Mouse (Mus musculus) liver, embryonic 13.5 days (tissue): ENCODE results near the gene Cyp24a1. TPM values are rescaled to one million over a fixed set of nuclear protein-coding genes. Genes with fewer than 3 reads are reported as not detected.

Source experiments
- ATAC-seq: fragments of 200-750 bp; cut with Nextera tagmentation; 2 replicates; pipeline ENCODE4 v1.8.0; 2017; ENCODE audit warnings: low read depth, mild to moderate bottlenecking, moderate number of reproducible peaks, moderate library complexity
- DNase-seq: peaks from one replicate; pipeline ENCODE4 v3.0.0; 2022
- H3K27ac ChIP-seq: fragments of 300-500 bp; sonication (generic); 2 replicates; pipeline ENCODE4 v1.5.1; 2015; ENCODE audit warnings: moderate library complexity, mild to moderate bottlenecking, inconsistent platforms
- H3K27me3 ChIP-seq: fragments of 300-500 bp; sonication (generic); 2 replicates; pipeline ENCODE4 v1.6.1; 2015; ENCODE audit warnings: mild to moderate bottlenecking, inconsistent platforms
- H3K36me3 ChIP-seq: fragments of 300-500 bp; sonication (generic); 2 replicates; pipeline ENCODE4 v1.6.1; 2015; ENCODE audit warnings: mild to moderate bottlenecking, inconsistent platforms
- H3K4me1 ChIP-seq: fragments of 300-500 bp; sonication (generic); replicated peaks from 2 replicates; pipeline ENCODE4 v1.6.1; 2015; ENCODE audit warnings: inconsistent platforms
- H3K4me2 ChIP-seq: fragments of 300-500 bp; sonication (generic); 2 replicates; pipeline ENCODE4 v1.6.1; 2015; ENCODE audit warnings: inconsistent platforms, mild to moderate bottlenecking, moderate library complexity
- H3K4me3 ChIP-seq: fragments of 300-500 bp; sonication (generic); replicated peaks from 2 replicates; pipeline ENCODE4 v1.5.1; 2015; ENCODE audit warnings: mild to moderate bottlenecking, inconsistent platforms
- H3K9ac ChIP-seq: fragments of 300-500 bp; sonication (generic); 2 replicates; pipeline ENCODE4 v1.6.1; 2015; ENCODE audit warnings: mild to moderate bottlenecking, inconsistent platforms
- H3K9me3 ChIP-seq: fragments of 300-500 bp; sonication (generic); replicated peaks from 2 replicates; pipeline ENCODE4 v1.6.1; 2016; ENCODE audit warnings: inconsistent platforms
- WGBS: fragments of 180-500 bp; shearing (Covaris S2); methylation state at CpG from one replicate; pipeline ENCODE4 v1.1.7; 2015; ENCODE audit not compliant: insufficient replicate concordance; 5-methylcytosine and 5-hydroxymethylcytosine counted together
- polyA plus RNA-seq: library from polyadenylated mRNA; unstranded; fragments of >200 nt; fragmentation: Nextera tagmentation; extraction: Ambion mirVana; gene quantifications from 2 replicates; pipeline ENCODE4 v1.2.1, GENCODE M21; 2015

Gene Cyp24a1
- polyA plus RNA-seq, 1 experiment from 2014 or later, result not detected

- WGBS, result 7% methylated on average over 31 of the region's 31 CpGs
Observed at GRCm38 (mm10) chr2:170494784-170495710, 1.9 kb downstream of the Cyp24a1 start.

DNA sequence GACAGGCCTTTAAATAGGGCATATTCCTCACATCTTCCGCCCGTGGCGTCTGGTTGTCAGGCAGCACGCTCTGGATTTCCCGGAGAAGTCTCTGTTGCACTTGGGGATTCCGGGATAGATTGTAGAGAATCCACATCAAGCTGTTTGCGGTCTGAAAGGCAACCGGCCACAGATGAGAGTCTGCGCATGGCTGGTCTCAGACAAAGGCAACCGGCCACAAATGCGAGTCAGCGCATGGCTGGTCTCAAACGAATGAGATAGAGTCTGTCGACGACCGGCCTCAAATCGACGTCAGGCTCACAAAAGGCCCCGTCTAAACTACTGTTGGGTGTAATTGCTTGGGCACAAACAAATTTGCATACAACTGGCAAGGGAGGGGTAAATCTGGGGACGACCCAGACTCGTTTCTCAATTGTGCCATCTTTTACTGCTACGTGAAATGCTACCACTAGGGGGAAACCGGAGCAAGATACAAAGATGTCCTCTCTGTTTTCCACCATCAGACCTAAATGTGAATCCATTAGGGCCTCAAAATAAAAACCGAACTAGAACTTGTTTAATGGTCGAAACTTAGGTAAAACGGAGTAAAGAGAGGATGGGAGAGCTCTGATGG, 8.9 kb downstream of the Cyp24a1 start:
- ATAC-seq (no peak), DNase-seq (no peak)
- H3K27me3 ChIP-seq, result peaks cover 17% of the 10 kb centered on the region
- H3K36me3 ChIP-seq, result no peaks in the 10 kb centered on the region
- no peak overlapping the region for H3K4me3 ChIP-seq
- 51% methylated on average over 26 of the region's 26 CpGs for WGBS
- H3K9ac ChIP-seq, result no peak overlapping the region
- H3K27ac ChIP-seq, result no peak overlapping the region
- no peaks in the 10 kb centered on the region for H3K4me1 ChIP-seq
- no peak overlapping the region for H3K4me2 ChIP-seq
- H3K9me3 ChIP-seq, result no peaks in the 10 kb centered on the region

More at GRCm38 (mm10) chr2:170494784-170495710, 1.9 kb downstream of the Cyp24a1 start:
- Histone ChIP-seq H3K4me3 (no peak overlapping the region), H3K4me1 (peaks cover 3% of the 10 kb centered on the region; the same call in 1 of the 2 replicates), H3K9ac (no peak overlapping the region), H3K27ac (no peak overlapping the region), H3K4me2 (no peak overlapping the region), H3K36me3 (no peaks in the 10 kb centered on the region), H3K9me3 (no peaks in the 10 kb centered on the region), H3K27me3 (peaks cover 67% of the 10 kb centered on the region)
- no peak for ATAC-seq
- DNase-seq, result no peak

GRCm38 (mm10) chr2:170487202-170487601, 9.7 kb downstream of the Cyp24a1 start:
- 68% methylated on average over 7 of the region's 7 CpGs for WGBS
- ATAC-seq, result no peak
- H3K27ac ChIP-seq, result no peak overlapping the region

GRCm38 (mm10) chr2:170483914-170484313, 13.0 kb downstream of the Cyp24a1 start:
- peaks cover 7% of the 10 kb centered on the region; the same call in 1 of the 2 replicates for H3K27me3 ChIP-seq
- no peak for DNase-seq

More at GRCm38 (mm10) chr2:170487202-170487601, 9.7 kb downstream of the Cyp24a1 start:
- no peak overlapping the region for H3K9ac ChIP-seq
- H3K4me2 ChIP-seq, result no peak overlapping the region
- H3K9me3 ChIP-seq, result no peaks in the 10 kb centered on the region
- H3K4me1 ChIP-seq, result no peaks in the 10 kb centered on the region
- H3K36me3 ChIP-seq, result no peaks in the 10 kb centered on the region
- H3K4me3 ChIP-seq, result no peak overlapping the region
- DNase-seq, result no peak
- peaks cover 11% of the 10 kb centered on the region; the same call in 1 of the 2 replicates for H3K27me3 ChIP-seq

GRCm38 (mm10) chr2:170482019-170482540, 14.9 kb downstream of the Cyp24a1 start:
- no peak overlapping the region for H3K4me3 ChIP-seq
- 47% methylated on average over 10 of the region's 10 CpGs for WGBS
- H3K4me2 ChIP-seq, result no peak overlapping the region
- H3K27me3 ChIP-seq, result peaks cover 7% of the 10 kb centered on the region; the same call in 1 of the 2 replicates
- H3K9ac ChIP-seq, result no peak overlapping the region
- DNase-seq, result no peak
- no peaks in the 10 kb centered on the region for H3K36me3 ChIP-seq
- ATAC-seq, result no peak
- H3K4me1 ChIP-seq, result no peaks in the 10 kb centered on the region
- no peak overlapping the region for H3K27ac ChIP-seq
- H3K9me3 ChIP-seq, result no peaks in the 10 kb centered on the region

More at GRCm38 (mm10) chr2:170483914-170484313, 13.0 kb downstream of the Cyp24a1 start:
- Histone ChIP-seq H3K9me3 (no peaks in the 10 kb centered on the region), H3K27ac (no peak overlapping the region), H3K9ac (no peak overlapping the region), H3K4me1 (no peaks in the 10 kb centered on the region), H3K36me3 (no peaks in the 10 kb centered on the region), H3K4me2 (no peak overlapping the region), H3K4me3 (no peak overlapping the region)
- no peak for ATAC-seq
- WGBS, result 55% methylated on average over 11 of the region's 11 CpGs

- Histone ChIP-seq H3K4me3 (no peak overlapping the region), H3K27me3 (no peaks in the 10 kb centered on the region), H3K36me3 (no peaks in the 10 kb centered on the region), H3K9me3 (no peaks in the 10 kb centered on the region), H3K4me2 (no peak overlapping the region), H3K4me1 (no peaks in the 10 kb centered on the region), H3K27ac (no peak overlapping the region), H3K9ac (no peak overlapping the region)
- WGBS, result 72% methylated on average over 8 of the region's 8 CpGs
- ATAC-seq, result no peak
- no peak for DNase-seq
Observed at GRCm38 (mm10) chr2:170476643-170477042, 20.3 kb downstream of the Cyp24a1 start.

- no peak for DNase-seq
- Histone ChIP-seq H3K9me3 (no peaks in the 10 kb centered on the region), H3K4me2 (no peak overlapping the region), H3K4me3 (no peak overlapping the region), H3K4me1 (no peaks in the 10 kb centered on the region), H3K27ac (no peak overlapping the region), H3K36me3 (no peaks in the 10 kb centered on the region), H3K9ac (no peak overlapping the region), H3K27me3 (no peaks in the 10 kb centered on the region)
- WGBS, result 55% methylated on average over 11 of the region's 11 CpGs
- ATAC-seq, result no peak
Observed at GRCm38 (mm10) chr2:170476215-170476614, 20.7 kb downstream of the Cyp24a1 start.

GRCm38 (mm10) chr2:170475164-170475563, 21.8 kb downstream of the Cyp24a1 start:
- DNase-seq (no peak), ATAC-seq (no peak)
- Histone ChIP-seq H3K36me3 (no peaks in the 10 kb centered on the region), H3K9me3 (no peaks in the 10 kb centered on the region), H3K27ac (no peak overlapping the region), H3K4me1 (0 out of 2 replicates have a peak, but pooled peaks cover under 1% of the 10 kb centered on the region), H3K27me3 (no peaks in the 10 kb centered on the region), H3K4me3 (no peak overlapping the region), H3K9ac (no peak overlapping the region), H3K4me2 (no peak overlapping the region)
- WGBS, result 64% methylated on average over 3 of the region's 3 CpGs

DNA sequence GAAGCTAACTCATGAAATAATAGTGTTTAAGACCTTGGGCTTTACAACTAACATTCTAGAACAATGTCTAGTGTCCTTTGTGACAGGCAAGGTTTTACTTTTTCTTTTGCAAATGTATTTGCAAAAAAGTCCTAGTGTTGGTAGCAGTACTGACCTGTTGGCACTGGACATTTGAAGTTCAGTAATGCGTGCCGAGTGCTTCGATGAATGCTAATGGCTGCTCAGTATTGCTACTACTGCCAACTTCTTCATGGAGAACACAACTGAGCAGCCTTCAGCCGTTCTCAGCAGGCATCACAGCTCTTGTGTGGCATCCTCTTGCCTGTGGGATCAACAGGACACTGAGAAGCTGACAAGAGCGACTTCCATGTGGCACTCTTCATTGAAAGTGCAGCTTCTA, 22.8 kb downstream of the Cyp24a1 start:
- ATAC-seq (no peak), DNase-seq (no peak)
- Histone ChIP-seq H3K27me3 (no peaks in the 10 kb centered on the region), H3K4me1 (peaks cover 3% of the 10 kb centered on the region; the same call in 1 of the 2 replicates), H3K9me3 (no peaks in the 10 kb centered on the region), H3K9ac (no peak overlapping the region), H3K27ac (no peak overlapping the region), H3K4me3 (no peak overlapping the region), H3K4me2 (no peak overlapping the region), H3K36me3 (no peaks in the 10 kb centered on the region)
- 77% methylated on average over 5 of the region's 5 CpGs for WGBS

GRCm38 (mm10) chr2:170470591-170470990, 26.4 kb downstream of the Cyp24a1 start:
- Histone ChIP-seq H3K4me2 (no peak overlapping the region), H3K27me3 (no peaks in the 10 kb centered on the region), H3K9ac (no peak overlapping the region), H3K9me3 (no peaks in the 10 kb centered on the region), H3K4me3 (no peak overlapping the region), H3K4me1 (peaks cover 3% of the 10 kb centered on the region; the same call in 1 of the 2 replicates), H3K27ac (no peak overlapping the region), H3K36me3 (no peaks in the 10 kb centered on the region)
- DNase-seq (no peak), ATAC-seq (no peak)
- 50% methylated on average over 5 of the region's 5 CpGs for WGBS

GRCm38 (mm10) chr2:170469616-170470308, 27.2 kb downstream of the Cyp24a1 start:
- no peaks in the 10 kb centered on the region for H3K27me3 ChIP-seq
- ATAC-seq (no peak), DNase-seq (no peak)

More at GRCm38 (mm10) chr2:170469616-170470308, 27.2 kb downstream of the Cyp24a1 start:
- peaks cover 3% of the 10 kb centered on the region; the same call in 1 of the 2 replicates for H3K4me1 ChIP-seq
- no peak overlapping the region for H3K4me3 ChIP-seq
- no peaks in the 10 kb centered on the region for H3K36me3 ChIP-seq
- no peak overlapping the region for H3K4me2 ChIP-seq
- H3K9ac ChIP-seq, result no peak overlapping the region
- no peaks in the 10 kb centered on the region for H3K9me3 ChIP-seq
- H3K27ac ChIP-seq, result no peak overlapping the region
- WGBS, result 4% methylated on average over 10 of the region's 10 CpGs
